Mouse (Mus musculus) neural tube, embryonic 11.5 days (tissue): Measurements from ENCODE around the gene Prss35. TPM values are rescaled to one million over a fixed set of nuclear protein-coding genes. Genes with fewer than 3 reads are reported as not detected.

Experiments
- ATAC-seq: fragments of 200-750 bp; cut with Nextera tagmentation; 2 replicates; pipeline ENCODE4 v1.8.0; 2017; ENCODE audit warnings: moderate number of reproducible peaks, mild to moderate bottlenecking, moderate TSS enrichment, moderate library complexity; ENCODE audit not compliant: insufficient read depth, low FRiP score, low TSS enrichment
- DNase-seq: peaks from one replicate; pipeline ENCODE4 v3.0.0-alpha.2; 2015; ENCODE audit warnings: low spot score
- H3K27ac ChIP-seq: fragments of 300-500 bp; sonication (generic); 2 replicates; pipeline ENCODE4 v1.5.1; 2014; ENCODE audit warnings: low read depth, mild to moderate bottlenecking, low read length
- H3K27me3 ChIP-seq: fragments of 300-500 bp; sonication (generic); 2 replicates; pipeline ENCODE4 v1.6.1; 2014; ENCODE audit warnings: mild to moderate bottlenecking, low read length, mixed read lengths; ENCODE audit not compliant: control insufficient read depth, insufficient read depth
- H3K36me3 ChIP-seq: fragments of 300-500 bp; sonication (generic); 2 replicates; pipeline ENCODE4 v1.6.1; 2014; ENCODE audit warnings: mild to moderate bottlenecking, low read length, moderate library complexity, mixed read lengths; ENCODE audit not compliant: control insufficient read depth, insufficient read depth
- H3K4me1 ChIP-seq: fragments of 300-500 bp; sonication (generic); 2 replicates; pipeline ENCODE4 v1.6.1; 2014; ENCODE audit warnings: low read length, mixed read lengths; ENCODE audit not compliant: control insufficient read depth, insufficient read depth
- H3K4me2 ChIP-seq: fragments of 300-500 bp; sonication (generic); 2 replicates; pipeline ENCODE4 v1.6.1; 2014; ENCODE audit warnings: low read depth, mild to moderate bottlenecking, moderate library complexity
- H3K4me3 ChIP-seq: fragments of 300-500 bp; sonication (generic); 2 replicates; pipeline ENCODE4 v1.5.1; 2014; ENCODE audit warnings: low read depth, low read length
- H3K9ac ChIP-seq: fragments of 300-500 bp; sonication (generic); 2 replicates; pipeline ENCODE4 v1.6.1; 2014; ENCODE audit warnings: mild to moderate bottlenecking, low read length
- H3K9me3 ChIP-seq: fragments of 300-500 bp; sonication (generic); 2 replicates; pipeline ENCODE4 v1.6.1; 2016; ENCODE audit warnings: low read length; ENCODE audit not compliant: control insufficient read depth
- WGBS: fragments of 180-500 bp; shearing (Covaris S2); extraction: QIAGEN DNeasy Blood & Tissue Kit; methylation state at CpG from one replicate; pipeline ENCODE4 v1.1.7; 2014; 5-methylcytosine and 5-hydroxymethylcytosine counted together
- polyA plus RNA-seq: library from polyadenylated mRNA; unstranded; fragments of >200 nt; fragmentation: Nextera tagmentation; extraction: Ambion mirVana; gene quantifications from 2 replicates; pipeline ENCODE4 v1.2.1, GENCODE M21; 2014

The Prss35 gene
- polyA plus RNA-seq = 1.9 TPM in 2 replicates

- 3% methylated on average over 19 of the region's 19 CpGs for WGBS
- no peaks in the 10 kb centered on the region for H3K27me3 ChIP-seq
Observed at GRCm38 (mm10) chr9:86742959-86743911, at the start of gene Prss35. TSS of gene Prss35 (plus strand) at chr9:86743649.

GRCm38 (mm10) chr9:86693935-86694334, 49.5 kb upstream of the Prss35 start:
- no peak overlapping the region for H3K27ac ChIP-seq
- H3K9me3 ChIP-seq = no peaks in the 10 kb centered on the region
- H3K4me1 ChIP-seq = no peaks in the 10 kb centered on the region
- H3K4me3 ChIP-seq = no peak overlapping the region
- no peaks in the 10 kb centered on the region for H3K36me3 ChIP-seq
- no peaks in the 10 kb centered on the region for H3K27me3 ChIP-seq
- ATAC-seq (no peak), DNase-seq (no peak)
- H3K4me2 ChIP-seq = no peak overlapping the region
- 91% methylated on average over 6 of the region's 6 CpGs for WGBS
- no peak overlapping the region for H3K9ac ChIP-seq

More at GRCm38 (mm10) chr9:86742959-86743911, at the start of gene Prss35:
- no peak within 1 kb of the TSS for H3K27ac ChIP-seq
- H3K9ac ChIP-seq = peak within 1 kb of the TSS; percentile 26; the same call in 1 of the 2 replicates
- no peaks in the 10 kb centered on the region for H3K9me3 ChIP-seq
- H3K4me3 ChIP-seq = peak within 1 kb of the TSS; percentile 23
- peak within 1 kb of the TSS; percentile 58 for H3K4me2 ChIP-seq
- H3K4me1 ChIP-seq = no peaks in the 10 kb centered on the region
- peak; percentile 79 for ATAC-seq
- no peaks in the 10 kb centered on the region for H3K36me3 ChIP-seq
- DNase-seq = peak; percentile 65

GRCm38 (mm10) chr9:86694644-86695043, 48.8 kb upstream of the Prss35 start:
- Histone ChIP-seq H3K36me3 (no peaks in the 10 kb centered on the region), H3K4me3 (no peak overlapping the region), H3K27me3 (no peaks in the 10 kb centered on the region), H3K27ac (no peak overlapping the region), H3K9me3 (no peaks in the 10 kb centered on the region), H3K9ac (no peak overlapping the region), H3K4me1 (no peaks in the 10 kb centered on the region), H3K4me2 (no peak overlapping the region)
- no peak for ATAC-seq
- DNase-seq = no peak
- 95% methylated on average over 7 of the region's 7 CpGs for WGBS

- H3K27me3 ChIP-seq = no peaks in the 10 kb centered on the region
- 1% methylated on average over 39 of the region's 56 CpGs for WGBS
- H3K27ac ChIP-seq = no peak overlapping the region
Observed at GRCm38 (mm10) chr9:86695199-86695817, 48.1 kb upstream of the Prss35 start.

GRCm38 (mm10) chr9:86695818-86696261, 47.6 kb upstream of the Prss35 start, which contains the start of gene Me1:
TSS of gene Me1 (minus strand) at chr9:86695953.
- H3K4me3 ChIP-seq = peak within 1 kb of the TSS; percentile 74
- H3K4me1 ChIP-seq = no peaks in the 10 kb centered on the region
- peak; percentile 77 for DNase-seq
- H3K9me3 ChIP-seq = no peaks in the 10 kb centered on the region
- H3K36me3 ChIP-seq = no peaks in the 10 kb centered on the region
- H3K27me3 ChIP-seq = no peaks in the 10 kb centered on the region
- WGBS = under 1% methylated on average over 19 of the region's 46 CpGs
- peak within 1 kb of the TSS; percentile 87 for H3K4me2 ChIP-seq
- peak; percentile 73 for ATAC-seq
- H3K9ac ChIP-seq = peak within 1 kb of the TSS; percentile 77
- no peak within 1 kb of the TSS for H3K27ac ChIP-seq

More at GRCm38 (mm10) chr9:86695199-86695817, 48.1 kb upstream of the Prss35 start:
- DNase-seq (peak; percentile 58), ATAC-seq (peak; percentile 79)
- peak overlapping the region; percentile 87 for H3K4me2 ChIP-seq
- peak overlapping the region; percentile 77 for H3K9ac ChIP-seq
- no peaks in the 10 kb centered on the region for H3K9me3 ChIP-seq
- H3K4me1 ChIP-seq = no peaks in the 10 kb centered on the region
- no peaks in the 10 kb centered on the region for H3K36me3 ChIP-seq
- H3K4me3 ChIP-seq = peak overlapping the region; percentile 74

GRCm38 (mm10) chr9:86701264-86701663, 42.2 kb upstream of the Prss35 start:
- Histone ChIP-seq H3K27me3 (no peaks in the 10 kb centered on the region), H3K9ac (no peak overlapping the region), H3K36me3 (no peaks in the 10 kb centered on the region), H3K4me2 (no peak overlapping the region), H3K4me1 (no peaks in the 10 kb centered on the region), H3K27ac (no peak overlapping the region), H3K4me3 (no peak overlapping the region), H3K9me3 (no peaks in the 10 kb centered on the region)
- DNase-seq (no peak), ATAC-seq (no peak)
- WGBS = 42% methylated on average over 5 of the region's 5 CpGs

- no peaks in the 10 kb centered on the region for H3K36me3 ChIP-seq
- H3K27ac ChIP-seq = no peak overlapping the region
- H3K9me3 ChIP-seq = no peaks in the 10 kb centered on the region
- no peak overlapping the region for H3K4me3 ChIP-seq
- H3K27me3 ChIP-seq = no peaks in the 10 kb centered on the region
- no peak overlapping the region for H3K9ac ChIP-seq
- 18% methylated on average over 2 of the region's 2 CpGs for WGBS
- no peaks in the 10 kb centered on the region for H3K4me1 ChIP-seq
- no peak overlapping the region for H3K4me2 ChIP-seq
- ATAC-seq (no peak), DNase-seq (no peak)
Observed at GRCm38 (mm10) chr9:86701844-86702243, 41.6 kb upstream of the Prss35 start.

- Histone ChIP-seq H3K36me3 (no peaks in the 10 kb centered on the region), H3K27me3 (no peaks in the 10 kb centered on the region), H3K4me2 (no peak overlapping the region), H3K27ac (no peak overlapping the region), H3K4me3 (no peak overlapping the region), H3K9me3 (no peaks in the 10 kb centered on the region), H3K9ac (no peak overlapping the region), H3K4me1 (no peaks in the 10 kb centered on the region)
- ATAC-seq (no peak), DNase-seq (no peak)
- whole genome bisulfite sequencing = 75% methylated on average over 1 of the region's 1 CpGs
Observed at GRCm38 (mm10) chr9:86707431-86707830, 36.0 kb upstream of the Prss35 start.
